Mouse (Mus musculus) kidney, adult 2 months (tissue): ENCODE data around the gene Slc9b2.

ENCODE experiments used
- CTCF ChIP-seq: fragments of 200-500 bp; conservative IDR thresholded peaks from 2 replicates; pipeline ENCODE4 v1.5.1; 2011; ENCODE audit warnings: low read depth, mild to moderate bottlenecking, control low read depth, low read length, moderate library complexity, mixed read lengths; ENCODE audit not compliant: insufficient read depth, insufficient read length
- POLR2A ChIP-seq: fragments of 200-500 bp; IDR thresholded peaks from one replicate; pipeline ENCODE4 v1.6.1; 2011; ENCODE audit warnings: low read depth, low read length, control low read depth

GRCm38 (mm10) chr3:135393186-135393585, 85.7 kb downstream of the Slc9b2 start:
- no peak for TF ChIP-seq CTCF
- TF ChIP-seq POLR2A: no peak
